Mouse (Mus musculus) macrophage (primary cell): Measurements from ENCODE around the gene Mpig6b. TPM values are rescaled to one million over a fixed set of nuclear protein-coding genes. Genes with fewer than 3 reads are reported as not detected.
"Not testable (repeated sequence)": the region's sequence is repeated elsewhere in the genome, so short reads cannot be mapped to it uniquely, and the experiment has no call there.

Experiments
- H3K27ac ChIP-seq: fragments of 350-480 bp; formaldehyde crosslinking; 2 replicates; pipeline ENCODE4 v1.9.0; 2021
- H3K36me3 ChIP-seq: fragments of 350-480 bp; formaldehyde crosslinking; 2 replicates; pipeline ENCODE4 v1.9.0; 2021; ENCODE audit errors: inconsistent target
- H3K4me3 ChIP-seq: fragments of 350-480 bp; formaldehyde crosslinking; 2 replicates; pipeline ENCODE4 v1.9.0; 2021; ENCODE audit errors: inconsistent target
- H3K79me2 ChIP-seq: fragments of 350-480 bp; formaldehyde crosslinking; 2 replicates; pipeline ENCODE4 v1.9.0; 2021; ENCODE audit errors: inconsistent target
- whole genome bisulfite sequencing: methylation state at CpG from one replicate; pipeline ENCODE4 v1.1.7; 2026; ENCODE audit warnings: inconsistent platforms; ENCODE audit not compliant: missing documents; 5-methylcytosine and 5-hydroxymethylcytosine counted together
- polyA plus RNA-seq: library from polyadenylated mRNA; stranded (reverse); fragments of 250-400 nt; gene quantifications from 3 replicates; pipeline ENCODE4 v1.2.4, GENCODE M21; 2018; ENCODE audit warnings: inconsistent platforms

Gene Mpig6b
- polyA plus RNA-seq, 1 experiment from 2014 or later, result 0.17 TPM

DNA sequence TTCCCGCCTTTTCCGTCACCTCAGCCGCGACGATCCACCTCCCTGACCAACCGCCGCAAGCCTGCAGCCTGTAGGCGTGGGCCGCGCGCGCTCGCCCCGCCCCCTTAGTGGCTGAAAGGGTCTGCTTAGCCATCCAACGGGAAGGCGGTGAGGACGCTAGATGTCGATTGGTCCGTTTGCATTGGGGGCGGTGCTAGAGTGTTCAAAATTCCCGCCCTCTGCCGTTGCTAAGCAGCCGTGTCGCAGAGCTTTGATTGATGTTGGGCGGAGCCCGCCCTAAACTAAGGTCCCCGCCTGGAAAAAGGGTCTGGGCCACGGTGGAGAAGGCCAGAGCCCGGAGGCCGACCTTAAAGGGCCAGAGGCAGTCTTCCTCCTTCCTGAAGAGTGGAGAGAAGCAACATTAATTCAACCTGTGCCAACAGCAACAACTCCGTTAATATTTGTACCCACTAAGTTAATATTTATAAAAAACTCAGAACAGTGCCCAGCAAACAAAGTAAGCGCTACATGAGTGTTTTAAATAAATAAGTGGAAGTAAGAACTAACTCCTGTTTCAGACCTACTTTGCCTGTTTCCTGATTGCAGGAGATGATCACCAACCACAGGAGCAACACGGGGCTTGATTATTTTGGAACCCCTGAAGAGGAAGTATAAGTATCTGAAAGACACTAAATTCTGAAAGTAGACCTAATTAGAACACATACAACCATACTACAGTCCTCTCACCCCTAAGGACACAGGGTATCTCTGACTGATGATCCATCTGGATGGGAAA is 19.1 kb downstream of the Mpig6b start, which contains the start of gene Msh5:
Gene Msh5, minus strand, starts transcription at position 65 of the 775 bp plus-strand sequence.
- peak within 1 kb of the TSS; percentile 98 for H3K27ac ChIP-seq
- H3K79me2 ChIP-seq, result peaks cover 21% of the 10 kb centered on the region
- H3K36me3 ChIP-seq, result no peaks in the 10 kb centered on the region
- WGBS, result 0% methylated on average over 33 of the region's 33 CpGs
- H3K4me3 ChIP-seq, result peak within 1 kb of the TSS; percentile 56

DNA sequence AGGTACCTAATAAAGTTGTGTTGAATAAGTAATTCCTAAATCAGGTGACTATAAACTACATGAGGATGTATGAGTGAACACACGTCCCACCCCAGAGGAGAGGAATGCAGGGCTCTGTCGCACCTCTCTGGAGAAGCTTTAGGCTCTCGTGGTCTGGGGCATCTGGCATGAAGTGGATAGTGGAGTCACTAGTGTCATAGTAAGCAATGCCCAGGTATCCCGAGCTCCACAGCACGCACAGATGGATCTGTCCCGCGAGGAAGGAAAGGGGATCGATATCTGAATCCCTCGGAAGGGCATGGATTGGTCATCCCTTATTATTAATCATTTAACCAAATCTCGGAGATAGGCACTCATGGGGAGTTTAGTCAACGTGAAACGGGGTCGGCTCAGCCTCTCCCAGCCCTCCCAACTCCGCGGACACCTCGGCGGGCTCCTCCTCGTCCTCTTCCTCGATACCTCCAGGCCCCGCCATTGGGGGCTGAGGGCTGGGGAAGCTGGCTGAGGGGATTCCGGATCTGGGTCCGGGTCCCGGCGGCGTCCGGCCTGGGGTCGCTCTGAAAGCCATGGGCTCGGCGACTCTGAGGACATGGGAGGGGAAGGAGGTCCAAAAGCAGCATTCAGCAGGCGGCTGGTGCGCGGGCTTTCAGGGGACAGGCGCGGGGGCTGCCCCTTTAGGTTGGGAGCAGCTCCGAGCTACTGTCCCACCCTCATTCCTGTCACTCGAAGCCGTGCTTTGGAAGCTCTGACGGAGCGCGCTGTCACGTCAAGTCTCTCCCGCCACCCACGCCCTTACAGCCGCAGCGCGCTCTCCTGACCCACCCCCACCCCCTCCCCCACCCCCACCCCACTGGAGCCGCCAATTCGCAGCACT is 19.9 kb downstream of the Mpig6b start:
- H3K4me3 ChIP-seq, result peak overlapping the region; percentile 56
- H3K27ac ChIP-seq, result peak overlapping the region; percentile 96
- no peaks in the 10 kb centered on the region for H3K36me3 ChIP-seq
- 3% methylated on average over 43 of the region's 48 CpGs for WGBS
- H3K79me2 ChIP-seq, result peaks cover 13% of the 10 kb centered on the region; the same call in 1 of the 2 replicates

DNA sequence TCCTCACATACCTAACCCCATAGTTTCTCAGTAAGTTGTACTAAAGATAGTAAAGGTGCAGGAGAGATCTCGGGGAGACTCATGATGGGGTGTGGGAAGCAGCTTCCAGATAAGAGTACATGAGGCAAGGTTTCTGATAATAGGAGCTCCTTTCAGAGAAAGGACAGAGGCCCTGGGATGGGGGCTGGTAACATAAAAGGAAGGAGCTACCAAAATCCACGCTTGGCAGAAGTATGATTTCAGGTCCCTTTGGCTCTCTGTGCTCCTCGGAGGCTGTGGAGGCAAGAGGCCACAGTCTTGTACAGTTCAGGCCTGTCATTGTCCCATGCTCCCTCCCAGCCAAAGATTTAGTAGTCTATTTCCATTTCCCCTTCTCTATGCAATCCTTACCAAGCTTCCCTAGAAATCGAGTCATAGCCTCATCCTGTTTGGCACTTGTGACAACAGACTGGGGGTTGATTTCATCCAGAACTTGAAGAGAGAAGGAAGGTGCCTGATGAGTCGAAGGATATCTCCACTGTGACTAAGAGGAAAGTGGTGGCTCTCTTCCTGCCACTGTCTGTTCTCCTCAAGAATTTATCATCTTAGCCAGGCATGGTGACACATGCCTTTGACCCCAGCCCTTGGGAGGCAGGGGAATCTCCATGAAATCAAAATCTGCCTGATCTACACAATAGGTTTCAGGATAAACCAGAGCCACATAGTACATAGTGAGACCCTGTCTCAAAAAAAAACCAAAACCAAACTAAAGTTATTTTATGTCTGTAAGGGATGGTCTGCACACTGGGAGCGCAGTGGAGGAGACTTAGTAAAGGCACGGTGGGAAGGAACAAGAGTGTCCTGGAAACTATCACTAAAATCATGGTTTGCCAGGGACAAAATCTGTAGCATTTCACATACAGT is 20.8 kb downstream of the Mpig6b start:
- Histone ChIP-seq H3K27ac (peak overlapping the region; percentile 96), H3K4me3 (peak overlapping the region; percentile 56), H3K79me2 (peaks cover 4% of the 10 kb centered on the region; the same call in 1 of the 2 replicates), H3K36me3 (no peaks in the 10 kb centered on the region)
- WGBS, result 49% methylated on average over 7 of the region's 7 CpGs

DNA sequence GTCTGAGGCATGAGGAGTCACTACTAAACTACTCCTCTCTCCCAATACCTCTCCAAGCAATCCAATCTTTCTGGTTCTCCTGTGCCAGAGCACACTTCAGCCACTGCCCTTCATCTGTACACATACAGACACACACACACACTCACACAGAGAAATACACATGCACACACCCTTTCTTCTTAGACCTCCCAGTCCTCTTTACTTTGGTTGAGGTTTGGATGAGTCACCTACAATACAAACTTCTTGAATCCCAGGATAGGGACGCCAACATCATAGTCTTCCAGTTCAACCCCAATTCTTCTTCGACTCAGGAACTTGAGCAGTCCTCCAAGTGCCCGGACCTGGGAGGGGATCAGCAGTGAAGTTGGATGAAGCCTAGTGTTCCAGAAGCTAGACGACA is 22.2 kb downstream of the Mpig6b start:
- no peaks in the 10 kb centered on the region for H3K79me2 ChIP-seq
- H3K36me3 ChIP-seq, result no peaks in the 10 kb centered on the region
- WGBS, result 96% methylated on average over 4 of the region's 4 CpGs
- no peak overlapping the region for H3K4me3 ChIP-seq
- peak overlapping the region; percentile 96 for H3K27ac ChIP-seq

DNA sequence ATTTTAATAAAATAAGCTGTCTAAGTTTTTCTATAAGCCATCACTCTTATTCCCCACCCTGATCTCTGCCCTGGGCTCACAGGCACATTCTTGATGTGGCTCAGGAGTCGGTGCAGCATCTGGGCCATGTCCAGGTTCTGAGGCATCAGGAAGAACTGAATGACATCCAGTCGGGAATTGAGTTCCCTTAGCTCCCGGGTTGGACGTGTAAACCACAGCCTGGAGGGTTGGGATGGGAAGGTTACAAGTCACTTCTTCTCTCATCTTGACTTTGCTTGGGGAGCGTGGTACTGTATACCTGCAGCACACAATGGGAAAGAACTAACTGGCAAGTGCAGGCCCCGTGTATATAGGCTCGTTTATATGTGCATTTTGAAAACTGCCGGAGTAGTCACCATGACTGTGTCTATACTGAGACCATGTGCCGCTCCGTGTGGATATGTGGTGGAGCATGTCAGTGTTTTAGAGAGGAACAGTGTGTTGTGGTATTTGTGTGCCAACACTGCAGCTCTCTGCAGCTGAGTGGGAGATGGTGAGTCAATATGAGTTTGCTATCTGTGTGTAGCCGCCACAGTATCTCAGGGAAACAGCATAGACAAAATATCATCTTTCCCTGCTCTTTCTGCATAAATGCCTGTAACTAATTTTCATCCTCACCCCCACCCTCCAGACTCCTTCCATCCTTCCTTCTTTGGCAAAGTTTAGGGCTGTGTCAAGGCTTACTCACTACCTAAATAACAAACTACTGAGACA is 26.7 kb downstream of the Mpig6b start:
- no peaks in the 10 kb centered on the region for H3K79me2 ChIP-seq
- no peaks in the 10 kb centered on the region for H3K36me3 ChIP-seq
- no peak overlapping the region for H3K27ac ChIP-seq
- no peak overlapping the region for H3K4me3 ChIP-seq
- 95% methylated on average over 11 of the region's 11 CpGs for WGBS

DNA sequence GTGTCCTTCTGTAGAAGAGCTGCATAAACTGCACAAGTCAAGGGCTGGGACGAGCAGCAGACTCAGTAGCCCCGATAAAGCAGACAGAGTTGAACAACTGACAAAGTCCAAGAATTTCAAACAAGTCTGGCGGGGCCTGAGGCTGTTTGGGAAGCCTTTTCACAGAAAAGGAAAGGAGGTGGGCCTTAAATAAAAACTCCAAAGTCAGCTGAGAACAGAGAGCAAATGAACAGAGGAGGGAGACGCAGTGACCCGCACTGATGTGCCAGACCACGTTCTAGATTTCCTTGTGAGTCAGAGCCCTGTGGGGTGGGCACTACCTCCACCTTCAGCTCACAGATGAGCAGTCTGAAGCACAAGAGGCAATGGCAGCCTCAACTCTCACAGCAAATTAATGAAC is 31.1 kb downstream of the Mpig6b start:
- WGBS, result 72% methylated on average over 6 of the region's 6 CpGs
- Histone ChIP-seq H3K36me3 (no peaks in the 10 kb centered on the region), H3K4me3 (no peak overlapping the region), H3K79me2 (no peaks in the 10 kb centered on the region), H3K27ac (no peak overlapping the region)

DNA sequence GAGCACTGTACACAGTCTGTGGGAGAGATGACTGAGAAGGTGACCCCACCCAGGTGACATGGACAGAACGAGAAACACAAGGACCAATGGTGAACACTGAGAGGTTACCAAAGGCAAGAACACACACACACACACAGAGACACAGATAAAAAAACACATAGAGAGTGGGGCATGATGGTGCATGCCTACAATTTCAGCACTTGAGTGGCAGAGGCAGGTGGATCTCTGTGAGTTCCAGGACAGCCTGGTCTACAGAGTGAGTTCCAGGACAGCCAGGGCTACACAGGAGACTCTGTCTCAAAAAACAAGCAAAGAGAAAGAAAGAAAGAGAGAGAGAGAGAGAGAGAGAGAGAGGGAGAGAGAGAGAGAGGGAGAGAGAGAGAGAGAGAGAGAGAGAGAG is 32.3 kb downstream of the Mpig6b start:
- H3K4me3 ChIP-seq, H3K36me3 ChIP-seq, H3K27ac ChIP-seq, H3K79me2 ChIP-seq: not testable (repeated sequence)
- 89% methylated on average over 1 of the region's 1 CpGs for WGBS

DNA sequence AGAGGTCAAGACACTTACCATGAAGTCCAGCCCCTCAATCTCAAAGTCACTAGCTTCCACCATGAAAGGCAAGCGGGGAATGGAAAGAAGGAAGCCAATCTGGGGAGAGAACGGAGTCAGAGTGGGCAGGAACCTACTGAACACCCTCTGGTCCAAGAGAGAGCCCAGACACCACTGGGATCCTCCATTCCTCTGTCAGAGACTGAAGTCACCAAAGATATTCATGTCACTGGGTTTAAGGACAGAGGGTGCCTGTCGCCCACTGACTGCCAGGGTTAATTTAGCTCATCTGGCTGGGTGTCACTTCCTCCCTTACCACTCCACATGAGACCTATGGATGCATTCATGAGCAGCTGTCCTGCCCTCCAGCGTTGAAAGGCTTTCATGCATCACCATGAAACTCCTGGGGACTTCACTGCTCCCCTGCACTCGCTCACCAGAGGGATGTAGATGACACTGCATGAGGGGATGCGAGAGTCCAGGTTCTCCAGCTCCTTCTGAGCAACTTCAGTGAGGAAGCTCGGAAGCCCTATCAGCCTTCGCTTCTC is 33.6 kb downstream of the Mpig6b start:
- H3K36me3 ChIP-seq, result no peaks in the 10 kb centered on the region
- no peak overlapping the region for H3K27ac ChIP-seq
- no peaks in the 10 kb centered on the region for H3K79me2 ChIP-seq
- 76% methylated on average over 8 of the region's 8 CpGs for WGBS
- H3K4me3 ChIP-seq, result no peak overlapping the region

DNA sequence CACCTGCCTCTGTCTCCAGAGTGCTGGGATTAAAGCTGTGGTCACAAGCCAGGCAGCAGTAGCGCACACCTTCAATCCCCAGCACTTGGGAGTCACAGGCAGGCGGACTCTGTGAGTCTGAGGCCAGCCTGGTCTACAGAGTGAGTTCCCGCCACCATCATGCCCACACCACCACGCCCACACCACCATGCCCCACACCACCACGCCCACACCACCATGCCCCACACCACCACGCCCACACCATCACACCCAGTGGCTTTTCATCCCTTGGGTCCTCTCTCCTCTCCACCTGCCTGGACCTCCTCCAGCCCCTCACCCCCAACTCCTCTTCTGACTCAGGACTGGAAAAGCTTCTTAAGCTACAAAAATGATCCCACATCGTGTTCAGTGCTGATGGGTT is 34.1 kb downstream of the Mpig6b start:
- WGBS, result 87% methylated on average over 7 of the region's 7 CpGs
- no peak overlapping the region for H3K27ac ChIP-seq
- H3K4me3 ChIP-seq, result no peak overlapping the region

DNA sequence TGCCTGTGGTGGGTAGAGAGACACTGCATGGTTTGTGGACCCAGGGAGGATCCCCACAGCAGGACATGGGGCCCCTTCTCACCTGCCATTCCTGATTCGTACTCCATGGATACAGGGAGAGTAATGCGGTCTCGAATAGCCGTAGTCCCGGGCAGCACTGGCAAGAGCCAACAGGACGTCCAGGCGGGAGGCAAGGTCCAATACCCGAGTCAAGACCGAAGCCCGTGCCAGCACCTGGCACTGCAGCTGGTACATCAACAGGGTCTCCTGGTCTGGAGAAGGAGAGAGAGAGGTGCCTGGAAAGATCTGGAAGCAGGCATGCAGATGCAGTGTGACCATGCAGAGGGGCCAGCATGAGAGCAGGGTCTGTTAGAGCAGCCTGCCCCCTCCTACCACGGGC is 34.7 kb downstream of the Mpig6b start:
- Histone ChIP-seq H3K36me3 (no peaks in the 10 kb centered on the region), H3K79me2 (no peaks in the 10 kb centered on the region), H3K4me3 (no peak overlapping the region), H3K27ac (no peak overlapping the region)
- WGBS, result 95% methylated on average over 11 of the region's 11 CpGs

More for the DNA sequence above, 34.1 kb downstream of the Mpig6b start:
- Histone ChIP-seq H3K36me3 (no peaks in the 10 kb centered on the region), H3K79me2 (no peaks in the 10 kb centered on the region)

DNA sequence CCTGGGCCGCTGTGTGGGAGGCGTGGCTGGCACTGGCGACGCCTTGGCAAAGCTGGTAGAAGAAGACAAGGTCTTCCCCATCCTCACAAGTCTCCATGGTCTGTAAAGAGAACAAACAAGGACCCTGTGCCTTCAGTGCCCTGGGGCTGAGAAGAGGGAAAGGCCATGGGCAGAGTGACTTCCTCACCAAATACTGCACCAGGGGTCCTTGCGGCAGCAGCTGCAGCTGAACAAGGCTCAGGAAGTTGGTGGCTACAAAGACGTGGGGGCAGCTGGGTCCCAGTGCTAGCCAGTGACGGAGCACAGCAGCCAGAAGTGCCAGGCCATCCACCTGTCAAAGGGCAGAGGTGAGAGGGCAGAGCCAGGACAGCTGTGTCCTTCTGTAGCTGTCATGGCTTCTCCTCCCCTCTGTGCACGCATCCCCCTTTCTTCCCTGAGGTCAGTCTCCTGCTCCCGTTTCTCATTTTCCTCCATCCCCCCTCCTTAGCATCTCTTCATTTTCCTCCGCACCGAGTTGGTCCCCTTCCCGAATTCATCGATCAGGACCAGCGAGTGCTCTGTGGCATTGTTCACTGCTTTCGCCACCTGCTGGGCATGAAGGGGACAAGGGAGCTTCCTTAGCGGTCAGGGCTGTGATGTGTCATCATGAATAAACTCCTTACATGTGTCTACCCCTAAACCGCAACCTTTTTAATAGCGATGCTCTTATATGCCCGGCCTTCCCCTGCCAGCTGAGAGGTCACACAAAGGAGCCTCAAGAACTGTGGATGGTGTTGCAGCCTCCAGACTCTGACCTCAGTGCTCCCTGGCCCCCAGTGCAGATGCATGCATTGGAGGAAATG is 36.1 kb downstream of the Mpig6b start:
- H3K27ac ChIP-seq, result no peak overlapping the region
- H3K4me3 ChIP-seq, result no peak overlapping the region
- H3K79me2 ChIP-seq, result no peaks in the 10 kb centered on the region
- H3K36me3 ChIP-seq, result no peaks in the 10 kb centered on the region
- WGBS, result 29% methylated on average over 19 of the region's 19 CpGs

DNA sequence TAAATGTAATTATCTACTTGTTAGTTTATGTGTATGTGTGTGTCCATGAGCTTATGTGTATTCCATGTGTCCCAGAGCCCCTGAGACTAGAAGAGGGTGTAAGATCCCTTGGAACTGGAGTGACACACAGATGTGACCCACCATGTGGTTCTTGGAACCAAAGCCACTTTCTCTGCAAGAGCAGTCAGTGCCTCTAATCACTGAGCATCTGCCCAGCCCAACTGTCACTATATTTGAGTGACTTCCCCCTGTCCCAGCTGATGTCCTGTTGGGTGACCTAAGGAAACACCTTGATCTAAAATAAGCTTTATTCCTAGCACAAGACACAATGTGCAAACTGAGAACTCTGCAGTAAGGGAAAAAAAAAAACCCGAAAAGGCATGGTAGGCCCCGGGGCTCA is 37.7 kb downstream of the Mpig6b start:
- Histone ChIP-seq H3K4me3 (no peak overlapping the region), H3K79me2 (no peaks in the 10 kb centered on the region), H3K27ac (no peak overlapping the region), H3K36me3 (no peaks in the 10 kb centered on the region)
- 61% methylated on average over 2 of the region's 2 CpGs for WGBS
